Mouse (Mus musculus) regulatory T cell (primary cell): ENCODE results near the gene Gtsf1l.

ENCODE experiments used
- in situ Hi-C: fragments of 300-600 bp; cut with MboI, MseI; formaldehyde crosslinking; loops from one replicate; pipeline ENCODE4 v1.15.1; 2025; ENCODE audit warnings: high pct_unique_total_duplicates

Gtsf1l gene

GRCm38 (mm10) chr2:163054335-163054840 lies 33.3 kb downstream of the Gtsf1l start, which contains the start of gene Mybl2:
Gene Mybl2 (plus strand): TSS chr2:163054687.
- in situ Hi-C loops = loop anchor here (10.0 to 25.0 kb wide), 2 partner anchors 540 to 1833 kb away; partner anchors contain the start of gene Pcif1

GRCm38 (mm10) chr2:163052826-163053225 lies 34.8 kb downstream of the Gtsf1l start:
- in situ Hi-C loops = loop anchor here (10.0 to 25.0 kb wide), 2 partner anchors 542 to 1834 kb away; partner anchors contain the start of gene Pcif1

GRCm38 (mm10) chr2:163052101-163052500 lies 35.6 kb downstream of the Gtsf1l start:
- in situ Hi-C loops = loop anchor here (10.0 to 25.0 kb wide), 2 partner anchors 543 to 1835 kb away; partner anchors contain the start of gene Pcif1

- in situ Hi-C loops = loop anchor here (10.0 to 25.0 kb wide), 2 partner anchors 543 to 1836 kb away; partner anchors contain the start of gene Pcif1
Observed at GRCm38 (mm10) chr2:163051691-163052090, 36.0 kb downstream of the Gtsf1l start.

- in situ Hi-C loops = no loop called here
Observed at GRCm38 (mm10) chr2:163049116-163049515, 38.5 kb downstream of the Gtsf1l start.

- in situ Hi-C loops = no loop called here
Observed at GRCm38 (mm10) chr2:163048125-163048524, 39.5 kb downstream of the Gtsf1l start.

GRCm38 (mm10) chr2:163039940-163040339 lies 47.7 kb downstream of the Gtsf1l start:
- in situ Hi-C loops = no loop called here
